23 mouse cellular contexts compared by ENCODE assay signal in genomic region chr4:108018241-108018923, GRCm38 (mm10). TPM values are rescaled to one million over a fixed set of nuclear protein-coding genes. Genes with fewer than 3 reads are reported as not detected.
DNase-seq lines count a peak whose midpoint lies in the region; TF ChIP-seq lines count a peak whose summit lies in the region.
"Had no signal": no experiment of that assay in that cellular context is flagged by ENCODE, and none has a peak within 500 bp of the region (broad histone marks: within the 10 kb centered on the region; RNA-seq: fewer than 3 reads in every experiment).

No protein-coding gene starts in this region.

- no peaks in the 10 kb centered on the region for H3K9me3 ChIP-seq in embryonic facial prominence, embryonic 10.5 days
- H3K9me3 ChIP-seq: embryonic facial prominence, embryonic 13.5 days; kidney, embryonic 15.5 days had no signal

- H3K36me3 ChIP-seq in embryonic facial prominence, embryonic 10.5 days (replicated peaks), result no peaks in the 10 kb centered on the region
- H3K36me3 ChIP-seq: embryonic facial prominence, embryonic 13.5 days; kidney, embryonic 15.5 days had no signal

- peak overlapping the region; percentile 32; the same call in 1 of the 2 replicates for H3K27ac ChIP-seq in layer of hippocampus, adult 2 months
- H3K27ac ChIP-seq in embryonic facial prominence, embryonic 10.5 days (replicated peaks), result 0 out of 2 replicates have a peak overlapping the region, but pooled peaks have one; percentile 10
- H3K27ac ChIP-seq: embryonic facial prominence, embryonic 13.5 days; hindbrain, postnatal 0 days; kidney, embryonic 15.5 days had no signal

- TF ChIP-seq CTCF in layer of hippocampus, adult 2 months (conservative IDR thresholded peaks at IDR 0.05), result no peak

- H3K4me1 ChIP-seq in embryonic facial prominence, embryonic 10.5 days, result peaks cover 40% of the 10 kb centered on the region

- no peak overlapping the region for H3K4me3 ChIP-seq in layer of hippocampus, adult 2 months
- no peak overlapping the region for H3K4me3 ChIP-seq in embryonic facial prominence, embryonic 10.5 days
- H3K4me3 ChIP-seq: embryonic facial prominence, embryonic 13.5 days; kidney, embryonic 15.5 days had no signal

- 0 out of 2 replicates have a peak, but pooled peaks cover 7% of the 10 kb centered on the region for H3K27me3 ChIP-seq in embryonic facial prominence, embryonic 10.5 days (replicated peaks; ENCODE audit: low read depth, poor library complexity, severe bottlenecking)
- H3K27me3 ChIP-seq: embryonic facial prominence, embryonic 13.5 days; kidney, embryonic 15.5 days had no signal

- DNase-seq in layer of hippocampus, adult 2 months (ENCODE audit: low spot score in 2 of 2), result no peak
- DNase-seq in layer of hippocampus, postnatal 14 days (ENCODE audit: low spot score in 2 of 2), result no peak
- DNase-seq in A20 (ENCODE audit: low read depth, low spot score), result peak; percentile 49
- no peak for DNase-seq in embryonic facial prominence, embryonic 10.5 days (ENCODE audit: low spot score)
- DNase-seq in thymus, postnatal 14 days, result peak; percentile 76
- DNase-seq in left cerebral cortex, adult 18-20 months (ENCODE audit: low spot score in 2 of 2), result no peak
- no peak for DNase-seq in lung, postnatal 4 days
- DNase-seq: adrenal gland, adult 2 months; cerebellum, adult 8-10 months; forebrain, postnatal 0 days; heart, postnatal 4 days; liver, postnatal 0 days; lung, postnatal 14 days; right cerebral cortex, postnatal 14 days had no signal

- 55% methylated on average over 10 of the region's 10 CpGs for WGBS in embryonic facial prominence, embryonic 10.5 days

RNA-seq across cellular contexts. Expression of gene Slc1a7, which starts 50.2 kb away (rescaled TPM):
- not detected for total RNA-seq in layer of hippocampus, adult 2 months (2021)
- under 1 TPM in 1 of 2 experiments, not detected in 1; 0.12 TPM for total RNA-seq in layer of hippocampus, postnatal 14 days (2021)
- polyA plus RNA-seq in embryonic facial prominence, embryonic 10.5 days (2016; fragmentation: Nextera tagmentation; extraction: Ambion mirVana), result not detected in 2 replicates
- under 1 TPM; 0.28 to 0.53 TPM for total RNA-seq in left cerebral cortex, adult 18-20 months (2021)
- total RNA-seq: common myeloid progenitor, adult 5-6 weeks; forebrain, postnatal 0 days; gastrocnemius, postnatal 4 days; heart, postnatal 4 days; hindbrain, postnatal 0 days; layer of hippocampus, postnatal 25 days; megakaryocyte-erythroid progenitor cell, adult 5-6 weeks; neutrophil, adult 5-6 weeks had no signal
- polyA plus RNA-seq: embryonic facial prominence, embryonic 13.5 days; heart, embryonic 14.5 days; kidney, embryonic 15.5 days; liver, postnatal 0 days had no signal

Comparison
In these comparisons a context has a peak if more than half of its experiments do, and no peak if none do; other contexts are left out.
1. DNase-seq: peak in A20 (single experiment) and thymus, postnatal 14 days (single experiment); none in layer of hippocampus, adult 2 months (0 of 2), layer of hippocampus, postnatal 14 days (0 of 2), embryonic facial prominence, embryonic 10.5 days (single experiment), left cerebral cortex, adult 18-20 months (0 of 2) and lung, postnatal 4 days (0 of 2).